ENCODE assay signal across 8 mouse cellular contexts in the genomic region with DNA sequence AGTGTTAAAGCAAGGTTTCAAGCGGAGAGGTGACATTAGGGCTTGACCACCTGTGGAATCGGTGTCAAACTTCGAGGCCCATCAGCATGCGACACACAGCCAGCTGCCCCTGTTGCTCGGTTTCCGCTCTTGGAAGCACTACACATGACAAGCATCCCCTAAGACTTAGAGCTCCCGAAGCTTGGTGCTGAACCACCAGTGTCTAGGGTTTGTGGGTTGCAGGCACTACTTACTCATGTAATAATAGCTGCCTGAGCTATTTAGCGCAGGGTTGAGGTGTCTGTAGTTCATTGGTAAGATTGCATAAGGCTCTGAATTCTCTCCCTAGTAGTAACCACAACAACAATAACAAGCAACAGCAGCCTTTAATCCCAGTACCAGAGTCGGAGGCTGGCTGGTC. TPM values are rescaled to one million over a fixed set of nuclear protein-coding genes. Genes with fewer than 3 reads are reported as not detected.
A peak's percentile ranks its signal among the peaks of the same experiment; 100 is the strongest.
DNase-seq lines count a peak whose midpoint lies in the region; ATAC-seq and TF ChIP-seq lines count a peak whose summit lies in the region.

No protein-coding gene starts in this region.

- 29% methylated on average over 9 of the region's 9 CpGs for WGBS in cerebellum, adult 2 months
- WGBS in spleen, adult 2 months, result 60% methylated on average over 9 of the region's 9 CpGs
- whole genome bisulfite sequencing in hindbrain, embryonic 14.5 days, result 50% methylated on average over 9 of the region's 9 CpGs
- 47% methylated on average over 9 of the region's 9 CpGs for WGBS in midbrain, embryonic 16.5 days

- H3K4me3 ChIP-seq in cerebellum, adult 2 months (replicated peaks; ENCODE audit: insufficient read depth, low read depth, low read length), result peak overlapping the region; percentile 94
- H3K4me3 ChIP-seq in spleen, adult 2 months (ENCODE audit: extremely low read depth, insufficient read depth, insufficient read length), result peak overlapping the region; percentile 78
- peak overlapping the region; percentile 84; the same call in 1 of the 2 replicates for H3K4me3 ChIP-seq in hindbrain, embryonic 14.5 days (replicated peaks; ENCODE audit: low read length)
- peak overlapping the region; percentile 68 for H3K4me3 ChIP-seq in midbrain, embryonic 16.5 days (ENCODE audit: low read depth, low read length)

- peak; percentile 6 to 20 for DNase-seq in cerebellum, adult 2 months
- no peak for DNase-seq in cerebellum, adult 11-12 months
- no peak for DNase-seq in spleen, adult 2 months (ENCODE audit: low read depth in 1 of 2, low spot score in 2 of 2)
- DNase-seq in spleen, postnatal 14 days (ENCODE audit: low spot score in 2 of 2), result no peak
- DNase-seq in hindbrain, embryonic 14.5 days (ENCODE audit: low spot score), result no peak
- DNase-seq in gastrocnemius, postnatal 14 days, result no peak
- no peak for DNase-seq in layer of hippocampus, postnatal 14 days (ENCODE audit: low spot score in 2 of 2)

- no peaks in the 10 kb centered on the region for H3K36me3 ChIP-seq in spleen, adult 2 months (ENCODE audit: control insufficient read depth, insufficient read depth, low read length)
- H3K36me3 ChIP-seq in hindbrain, embryonic 14.5 days (replicated peaks; ENCODE audit: control insufficient read depth, insufficient read depth), result no peaks in the 10 kb centered on the region
- H3K36me3 ChIP-seq in midbrain, embryonic 16.5 days (ENCODE audit: control insufficient read depth, insufficient read depth, low read length), result no peaks in the 10 kb centered on the region

- no peak overlapping the region for H3K27ac ChIP-seq in cerebellum, adult 2 months (ENCODE audit: insufficient read depth, low read length)
- H3K27ac ChIP-seq in spleen, adult 2 months (ENCODE audit: insufficient read depth, low read length), result no peak overlapping the region
- no peak overlapping the region for H3K27ac ChIP-seq in hindbrain, embryonic 14.5 days
- H3K27ac ChIP-seq in midbrain, embryonic 16.5 days (ENCODE audit: low read length), result no peak overlapping the region

- H3K4me1 ChIP-seq in cerebellum, adult 2 months (ENCODE audit: control insufficient read depth, insufficient read depth, low read length), result peaks cover 4% of the 10 kb centered on the region
- H3K4me1 ChIP-seq in spleen, adult 2 months (ENCODE audit: control insufficient read depth, insufficient read depth, insufficient read length), result peaks cover 5% of the 10 kb centered on the region; the same call in 1 of the 2 replicates
- peaks cover 8% of the 10 kb centered on the region; the same call in 1 of the 2 replicates for H3K4me1 ChIP-seq in hindbrain, embryonic 14.5 days (replicated peaks; ENCODE audit: control insufficient read depth, insufficient read depth, low read length)
- peaks cover 12% of the 10 kb centered on the region for H3K4me1 ChIP-seq in midbrain, embryonic 16.5 days (ENCODE audit: control insufficient read depth, insufficient read depth, low read length)

- H3K9me3 ChIP-seq in hindbrain, embryonic 14.5 days (ENCODE audit: control insufficient read depth, low read length), result no peaks in the 10 kb centered on the region
- H3K9me3 ChIP-seq in midbrain, embryonic 16.5 days (replicated peaks; ENCODE audit: control insufficient read depth, low read length, poor library complexity, severe bottlenecking), result no peaks in the 10 kb centered on the region

- peak overlapping the region; percentile 85; the same call in 1 of the 2 replicates for H3K9ac ChIP-seq in hindbrain, embryonic 14.5 days
- no peak overlapping the region for H3K9ac ChIP-seq in midbrain, embryonic 16.5 days (ENCODE audit: low read depth, low read length)

- H3K27me3 ChIP-seq in cerebellum, adult 2 months (ENCODE audit: control insufficient read depth, insufficient read depth, low read length), result no peaks in the 10 kb centered on the region
- no peaks in the 10 kb centered on the region for H3K27me3 ChIP-seq in spleen, adult 2 months (ENCODE audit: control insufficient read depth, insufficient read depth, low read length)
- no peaks in the 10 kb centered on the region for H3K27me3 ChIP-seq in hindbrain, embryonic 14.5 days (ENCODE audit: control insufficient read depth, insufficient read depth, low read length)
- no peaks in the 10 kb centered on the region for H3K27me3 ChIP-seq in midbrain, embryonic 16.5 days (ENCODE audit: control insufficient read depth, insufficient read depth, low read depth, low read length)

- TF ChIP-seq POLR2A in cerebellum, adult 2 months (IDR thresholded peaks at IDR 0.05; ENCODE audit: borderline replicate concordance, insufficient read depth, low read length), result no peak
- no peak for TF ChIP-seq POLR2A in spleen, adult 2 months (IDR thresholded peaks at IDR 0.05; ENCODE audit: low read depth, low read length)

- intact Hi-C loops in gastrocnemius, postnatal 14 days (cut with DNase I; ENCODE audit: low total_unique reads), result no loop called here

- ATAC-seq in hindbrain, embryonic 14.5 days (ENCODE audit: low FRiP score), result no peak
- no peak for ATAC-seq in midbrain, embryonic 16.5 days

- no peak for TF ChIP-seq CTCF in cerebellum, adult 2 months (IDR thresholded peaks at IDR 0.05; ENCODE audit: borderline replicate concordance, insufficient read depth, low read depth, low read length)
- TF ChIP-seq CTCF in spleen, adult 2 months (IDR thresholded peaks at IDR 0.05; ENCODE audit: extremely low read depth, insufficient read depth, insufficient read length, insufficient replicate concordance), result no peak

- H3K4me2 ChIP-seq in hindbrain, embryonic 14.5 days (replicated peaks), result peak overlapping the region; percentile 68
- peak overlapping the region; percentile 90 for H3K4me2 ChIP-seq in midbrain, embryonic 16.5 days (ENCODE audit: low read length)

RNA-seq across cellular contexts. Expression of gene R3hcc1l, which starts 1.2 kb away (rescaled TPM):
- 12.1 and 13.3 TPM in 2 replicates for polyA plus RNA-seq in cerebellum, adult 2 months (2012; rRNA removed)
- polyA plus RNA-seq in spleen, adult 2 months (2012; rRNA removed), result 2.8 and 3.4 TPM in 2 replicates
- 12.7 and 18.7 TPM in 2 replicates for polyA plus RNA-seq in hindbrain, embryonic 14.5 days (2014; fragmentation: Nextera tagmentation; extraction: Ambion mirVana)
- polyA plus RNA-seq in midbrain, embryonic 16.5 days (2015; fragmentation: Nextera tagmentation; extraction: Ambion mirVana), result 13.7 and 17.4 TPM in 2 replicates
- 1 to 10 TPM; 9.6 to 9.8 TPM for total RNA-seq in gastrocnemius, postnatal 14 days (2021)
- total RNA-seq in layer of hippocampus, postnatal 14 days (2021), result 10 to 100 TPM; 15.8 to 18.0 TPM

Comparison
In these comparisons a context has a peak if more than half of its experiments do, and no peak if none do; other contexts are left out.
1. DNase-seq: peak in cerebellum, adult 2 months (2 of 2); none in cerebellum, adult 11-12 months (single experiment), spleen, adult 2 months (0 of 2), spleen, postnatal 14 days (0 of 2), hindbrain, embryonic 14.5 days (single experiment), gastrocnemius, postnatal 14 days (single experiment) and layer of hippocampus, postnatal 14 days (0 of 2).
2. Peak in every context shown above with its lines, with median percentiles within 50 percentile points of each other: H3K4me3 ChIP-seq.